Mouse (Mus musculus) bone marrow, adult 2 months (tissue): ENCODE data around the gene Ttc23.

Source experiments
- CTCF ChIP-seq: fragments of 200-500 bp; IDR thresholded peaks from 2 replicates; pipeline ENCODE4 v1.5.1; 2011; ENCODE audit warnings: low read length, control low read depth; ENCODE audit not compliant: control insufficient read depth, insufficient read depth
- POLR2A ChIP-seq: fragments of 200-500 bp; IDR thresholded peaks from 2 replicates; pipeline ENCODE4 v1.6.1; 2011; ENCODE audit warnings: low read depth, mild to moderate bottlenecking, control low read depth, low read length, borderline replicate concordance; ENCODE audit not compliant: control insufficient read depth

- no peak for TF ChIP-seq POLR2A
- no peak for TF ChIP-seq CTCF
Observed at GRCm38 (mm10) chr7:67622151-67622550, 25.1 kb upstream of the Ttc23 start.
